Mouse (Mus musculus) CH12.LX (cell line): ENCODE results near the gene Mpp5. TPM values are rescaled to one million over a fixed set of nuclear protein-coding genes. Genes with fewer than 3 reads are reported as not detected.

Experiments used
- DNase-seq: peaks from one replicate; pipeline ENCODE4 v3.0.0-alpha.2; 2013; ENCODE audit errors: extremely low read depth
- H3K27ac ChIP-seq: 2 replicates; pipeline ENCODE4 v1.5.1; 2012; ENCODE audit warnings: low read depth, mild to moderate bottlenecking, control low read depth, moderate library complexity; ENCODE audit not compliant: insufficient read depth
- H3K27me3 ChIP-seq: replicated peaks from 2 replicates; pipeline ENCODE3; 2012; ENCODE audit warnings: inconsistent platforms
- H3K36me3 ChIP-seq, 2 experiments: replicated peaks in 1 of 2; 2 replicates each; pipeline versions ENCODE3 to v1.6.1; 2012; ENCODE audit warnings: inconsistent platforms in 1 of 2, low read length in 1 of 2, mild to moderate bottlenecking in 1 of 2, mixed read lengths in 1 of 2, moderate library complexity in 1 of 2; ENCODE audit not compliant: control insufficient read depth in 1 of 2, insufficient read depth in 1 of 2
- H3K4me1 ChIP-seq, 2 experiments: 2 replicates each; pipeline ENCODE4 v1.6.1; 2012; ENCODE audit warnings: inconsistent platforms in 1 of 2, moderate library complexity in 1 of 2; ENCODE audit not compliant: insufficient read depth in 2 of 2, control insufficient read depth in 1 of 2
- H3K4me2 ChIP-seq: 2 replicates; pipeline ENCODE4 v1.6.1; 2012; ENCODE audit warnings: low read depth, mild to moderate bottlenecking, control low read depth; ENCODE audit not compliant: poor library complexity, insufficient read depth, severe bottlenecking
- H3K4me3 ChIP-seq, 3 experiments: fragments of 150-350 bp in 1 of 3; sonication (generic) in 1 of 3; replicated peaks in 1 of 3; 2 replicates each; pipeline versions ENCODE3 to v1.5.1; 2011 to 2012; ENCODE audit warnings: low read depth in 2 of 3, low read length in 2 of 3, mild to moderate bottlenecking in 2 of 3, moderate library complexity in 2 of 3, control low read depth in 1 of 3, improper control_type of control experiment in 1 of 3, inconsistent platforms in 1 of 3, mixed read lengths in 1 of 3; ENCODE audit not compliant: poor library complexity in 1 of 3
- H3K79me2 ChIP-seq: replicated peaks from 2 replicates; pipeline ENCODE4 v1.6.1; 2012; ENCODE audit warnings: mild to moderate bottlenecking, moderate library complexity; ENCODE audit not compliant: control insufficient read depth, poor library complexity, insufficient read depth, severe bottlenecking; ENCODE audit errors: extremely low read depth
- H3K9ac ChIP-seq: 2 replicates; pipeline ENCODE4 v1.6.1; 2012; ENCODE audit warnings: low read depth, mild to moderate bottlenecking, control low read depth, moderate library complexity; ENCODE audit not compliant: insufficient read depth
- H3K9me3 ChIP-seq: replicated peaks from 2 replicates; pipeline ENCODE3; 2012; ENCODE audit warnings: low read length, inconsistent platforms, mixed read lengths
- BHLHE40 ChIP-seq: IDR thresholded peaks from 2 replicates; pipeline ENCODE4 v1.6.1; 2011; ENCODE audit warnings: mild to moderate bottlenecking, low read depth, low read length, improper control_type of control experiment
- CHD1 ChIP-seq: IDR thresholded peaks from 2 replicates; pipeline ENCODE4 v1.6.1; 2012; ENCODE audit warnings: low read depth, low read length, improper control_type of control experiment, inconsistent platforms
- E2F4 ChIP-seq: IDR thresholded peaks from 2 replicates; pipeline ENCODE4 v1.6.1; 2011; ENCODE audit warnings: low read depth, low read length, improper control_type of control experiment; ENCODE audit not compliant: insufficient replicate concordance
- GABPA ChIP-seq: IDR thresholded peaks from 2 replicates; pipeline ENCODE4 v1.6.1; 2012; ENCODE audit warnings: low read depth, low read length, improper control_type of control experiment, inconsistent platforms; ENCODE audit not compliant: insufficient replicate concordance
- IRF4 ChIP-seq: IDR thresholded peaks from 2 replicates; pipeline ENCODE4 v1.6.1; 2014; ENCODE audit warnings: low read depth, mild to moderate bottlenecking, inconsistent platforms, low read length, improper control_type of control experiment
- JUND ChIP-seq: conservative IDR thresholded peaks from 2 replicates; pipeline ENCODE4 v1.6.1; 2011; ENCODE audit warnings: low read depth, low read length, improper control_type of control experiment
- KAT2A ChIP-seq: IDR thresholded peaks from 2 replicates; pipeline ENCODE4 v1.6.1; 2012; ENCODE audit warnings: low read length, improper control_type of control experiment, inconsistent platforms; ENCODE audit not compliant: insufficient replicate concordance
- MAFK ChIP-seq: IDR thresholded peaks from 2 replicates; pipeline ENCODE4 v1.6.1; 2011; ENCODE audit warnings: low read length, improper control_type of control experiment; ENCODE audit not compliant: insufficient replicate concordance
- MAZ ChIP-seq: IDR thresholded peaks from 2 replicates; pipeline ENCODE4 v1.6.1; 2012; ENCODE audit warnings: low read depth, mild to moderate bottlenecking, inconsistent platforms, low read length, improper control_type of control experiment, moderate library complexity
- MYC ChIP-seq: IDR thresholded peaks from 2 replicates; pipeline ENCODE4 v1.6.1; 2011; ENCODE audit warnings: low read depth, mild to moderate bottlenecking, improper control_type of control experiment, low read length
- NELFE ChIP-seq: IDR thresholded peaks from 2 replicates; pipeline ENCODE4 v1.6.1; 2011; ENCODE audit warnings: low read depth, low read length, improper control_type of control experiment
- PAX5 ChIP-seq: IDR thresholded peaks from 2 replicates; pipeline ENCODE4 v1.6.1; 2012; ENCODE audit warnings: low read length, inconsistent platforms, mixed read lengths
- POLR2AphosphoS2 ChIP-seq: IDR thresholded peaks from 2 replicates; pipeline ENCODE4 v1.6.1; 2011; ENCODE audit warnings: low read depth, low read length, improper control_type of control experiment
- RAD21 ChIP-seq: IDR thresholded peaks from 2 replicates; pipeline ENCODE4 v1.6.1; 2011; ENCODE audit warnings: low read depth, mild to moderate bottlenecking, low read length, improper control_type of control experiment, moderate library complexity
- RCOR1 ChIP-seq: conservative IDR thresholded peaks from 2 replicates; pipeline ENCODE4 v1.6.1; 2012; ENCODE audit warnings: low read depth, mild to moderate bottlenecking, inconsistent platforms, low read length, improper control_type of control experiment
- SIN3A ChIP-seq: IDR thresholded peaks from 2 replicates; pipeline ENCODE4 v1.6.1; 2012; ENCODE audit warnings: low read length, improper control_type of control experiment, inconsistent platforms
- SMC3 ChIP-seq: IDR thresholded peaks from 2 replicates; pipeline ENCODE4 v1.6.1; 2011; ENCODE audit warnings: low read depth, low read length, improper control_type of control experiment
- TBP ChIP-seq: conservative IDR thresholded peaks from 2 replicates; pipeline ENCODE4 v1.6.1; 2011; ENCODE audit warnings: low read depth, low read length, improper control_type of control experiment
- UBTF ChIP-seq: IDR thresholded peaks from 2 replicates; pipeline ENCODE4 v1.6.1; 2012; ENCODE audit warnings: low read depth, mild to moderate bottlenecking, inconsistent platforms, low read length, improper control_type of control experiment, moderate library complexity
- USF1 ChIP-seq: IDR thresholded peaks from 2 replicates; pipeline ENCODE4 v1.6.1; 2014; ENCODE audit warnings: low read depth, mild to moderate bottlenecking, inconsistent platforms, low read length, improper control_type of control experiment
- USF2 ChIP-seq: conservative IDR thresholded peaks from 2 replicates; pipeline ENCODE4 v1.6.1; 2011; ENCODE audit warnings: low read depth, low read length, improper control_type of control experiment
- ZC3H11A ChIP-seq: IDR thresholded peaks from 2 replicates; pipeline ENCODE4 v1.6.1; 2012; ENCODE audit warnings: low read depth, mild to moderate bottlenecking, inconsistent platforms, low read length, improper control_type of control experiment
- ZKSCAN1 ChIP-seq: IDR thresholded peaks from 2 replicates; pipeline ENCODE4 v1.6.1; 2012; ENCODE audit warnings: low read depth, inconsistent platforms, low read length, improper control_type of control experiment, borderline replicate concordance
- ZNF384 ChIP-seq: IDR thresholded peaks from 2 replicates; pipeline ENCODE4 v1.6.1; 2012; ENCODE audit warnings: low read depth, low read length, improper control_type of control experiment, inconsistent platforms
- dilution Hi-C: fragments of 300-500 bp; cut with MboI; formaldehyde crosslinking; loops from 2 replicates; pipeline ENCODE4 v1.14.3; 2020; ENCODE audit warnings: low sequenced_read_pairs; ENCODE audit not compliant: extremely low pct_unique_long_range_greater_than_20kb, extremely low pct_ligation_motif_present
- in situ Hi-C: fragments of 300-500 bp; cut with MboI; formaldehyde crosslinking; loops from 3 replicates; pipeline ENCODE4 v1.14.3; 2019; ENCODE audit warnings: low sequenced_read_pairs, low pct_ligation_motif_present, low pct_unique_long_range_greater_than_20kb, mixed read lengths
- polyA plus RNA-seq: library from polyadenylated mRNA; unstranded; fragments of >175 nt; gene quantifications from 2 replicates; pipeline ENCODE4 v1.2.1, GENCODE M21; 2012; ENCODE audit warnings: low read depth; ENCODE audit not compliant: insufficient read length
- total RNA-seq, 2 experiments: library from RNA; depleted of rRNA; stranded (reverse); fragments of 300-350 nt in 1 of 2; fragments of >200 nt in 1 of 2; gene quantifications; 2 replicates each; pipeline ENCODE4 v1.2.3; 2012 to 2014

Mpp5 gene
- total and polyA plus RNA-seq, 3 experiments = 9.9 to 14.2 (median 13.6) TPM

GRCm38 (mm10) chr12:78727723-78728122 lies 21.0 kb upstream of the Mpp5 start:
- no peak for TF ChIP-seq TBP
- no peak for TF ChIP-seq PAX5
- TF ChIP-seq POLR2AphosphoS2 = no peak
- TF ChIP-seq USF2 = no peak
- no peak for TF ChIP-seq UBTF
- TF ChIP-seq CHD1 = no peak
- TF ChIP-seq BHLHE40 = no peak
- no peak for TF ChIP-seq MYC
- no peak for TF ChIP-seq SIN3A
- TF ChIP-seq E2F4 = no peak
- no peak for TF ChIP-seq MAZ
- no peak for TF ChIP-seq SMC3
- TF ChIP-seq, all 38 proteins: peak for 0
- Histone ChIP-seq H3K27me3 (no peaks in the 10 kb centered on the region), H3K27ac (no peak overlapping the region), H3K36me3 (no peaks in the 10 kb centered on the region), H3K4me3 (no peak overlapping the region), H3K4me1 (peaks cover 5 to 12% of the 10 kb centered on the region in 2 experiments; a peak in 3 of 4 replicates), H3K4me2 (no peak overlapping the region), H3K9ac (no peak overlapping the region), H3K79me2 (no peaks in the 10 kb centered on the region), H3K9me3 (no peaks in the 10 kb centered on the region)
- no peak for DNase-seq
- dilution Hi-C loops (no loop called here), in situ Hi-C loops (no loop called here)

GRCm38 (mm10) chr12:78739633-78740032 lies 9.1 kb upstream of the Mpp5 start:
- no peak for TF ChIP-seq E2F4
- TF ChIP-seq CHD1 = no peak
- TF ChIP-seq SMC3 = no peak
- TF ChIP-seq GABPA = no peak
- TF ChIP-seq ZKSCAN1 = no peak
- no peak for TF ChIP-seq RAD21
- TF ChIP-seq MAZ = no peak
- no peak for TF ChIP-seq PAX5
- no peak for TF ChIP-seq KAT2A
- no peak for TF ChIP-seq RCOR1
- TF ChIP-seq JUND = no peak
- no peak for TF ChIP-seq MAFK
- TF ChIP-seq IRF4 = no peak
- no peak for TF ChIP-seq ZC3H11A
- no peak for TF ChIP-seq ZNF384
- TF ChIP-seq NELFE = no peak
- TF ChIP-seq USF1 = no peak
- dilution Hi-C loops = no loop called here

More at GRCm38 (mm10) chr12:78739633-78740032, 9.1 kb upstream of the Mpp5 start:
- DNase-seq = no peak
- Histone ChIP-seq H3K9me3 (no peaks in the 10 kb centered on the region), H3K4me3 (no peak overlapping the region), H3K4me2 (no peak overlapping the region), H3K27me3 (peaks cover 2% of the 10 kb centered on the region), H3K27ac (no peak overlapping the region), H3K4me1 (0 out of 4 replicates have a peak, but pooled peaks cover 0 to 2% of the 10 kb centered on the region in 2 experiments), H3K36me3 (no peaks in the 10 kb centered on the region), H3K79me2 (no peaks in the 10 kb centered on the region), H3K9ac (no peak overlapping the region)
- in situ Hi-C loops = no loop called here
